In the genomic region with DNA sequence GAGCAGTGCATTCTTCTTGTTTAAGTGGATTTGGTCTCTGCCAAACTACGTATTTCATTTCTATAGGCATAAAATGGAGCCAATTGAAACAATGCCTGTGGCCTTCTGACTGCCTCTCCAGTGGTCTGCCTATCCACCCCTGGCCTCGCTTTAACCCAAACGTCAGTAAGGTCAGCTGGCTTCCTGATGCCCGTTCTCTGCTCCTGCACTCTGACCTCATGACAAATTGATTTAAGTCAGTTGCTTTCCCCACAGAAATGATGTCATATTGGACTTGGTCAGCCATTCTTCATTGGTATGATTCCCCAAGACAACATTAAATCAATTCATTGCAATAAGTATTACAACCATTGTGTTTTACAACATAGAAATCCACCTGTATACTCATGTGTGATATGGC, we compare ENCODE assay signal across 28 mouse cellular contexts.
DNase-seq lines count a peak whose midpoint lies in the region; ATAC-seq and TF ChIP-seq lines count a peak whose summit lies in the region.
"Had no signal": no experiment of that assay in that cellular context is flagged by ENCODE, and none has a peak within 500 bp of the region (broad histone marks: within the 10 kb centered on the region; RNA-seq: fewer than 3 reads in every experiment).

No protein-coding gene starts in this region.

- no peak for TF ChIP-seq POLR2A in kidney, adult 2 months (IDR thresholded peaks at IDR 0.05; ENCODE audit: low read depth, low read length)

- no peak overlapping the region for H3K4me2 ChIP-seq in midbrain, embryonic 16.5 days (ENCODE audit: low read length)
- H3K4me2 ChIP-seq: hindbrain, embryonic 15.5 days; intestine, embryonic 15.5 days; midbrain, embryonic 12.5 days; neural tube, embryonic 12.5 days had no signal

- H3K9me3 ChIP-seq in midbrain, embryonic 10.5 days (replicated peaks): no peaks in the 10 kb centered on the region
- no peaks in the 10 kb centered on the region for H3K9me3 ChIP-seq in midbrain, embryonic 16.5 days (replicated peaks; ENCODE audit: control insufficient read depth, low read length, poor library complexity, severe bottlenecking)
- H3K9me3 ChIP-seq: forebrain, embryonic 10.5 days; G1E; hindbrain, embryonic 15.5 days; intestine, embryonic 15.5 days; limb, embryonic 10.5 days; midbrain, embryonic 12.5 days; neural tube, embryonic 12.5 days had no signal

- no peaks in the 10 kb centered on the region for H3K4me1 ChIP-seq in kidney, adult 2 months (ENCODE audit: control insufficient read depth, insufficient read depth, low read length)
- peaks cover 29% of the 10 kb centered on the region for H3K4me1 ChIP-seq in midbrain, embryonic 10.5 days
- H3K4me1 ChIP-seq in midbrain, embryonic 16.5 days (ENCODE audit: control insufficient read depth, insufficient read depth, low read length): 0 out of 2 replicates have a peak, but pooled peaks cover 9% of the 10 kb centered on the region
- H3K4me1 ChIP-seq: intestine, embryonic 15.5 days had no signal

- WGBS in kidney, adult 2 months: 55% methylated on average over 4 of the region's 4 CpGs
- WGBS in midbrain, embryonic 10.5 days: 50% methylated on average over 4 of the region's 4 CpGs
- 48% methylated on average over 4 of the region's 4 CpGs for WGBS in midbrain, embryonic 16.5 days

- no peak overlapping the region for H3K9ac ChIP-seq in midbrain, embryonic 16.5 days (ENCODE audit: low read depth, low read length)
- H3K9ac ChIP-seq: hindbrain, embryonic 15.5 days; intestine, embryonic 15.5 days; liver, postnatal 0 days; midbrain, embryonic 12.5 days; neural tube, embryonic 12.5 days had no signal

- ATAC-seq in midbrain, embryonic 16.5 days: no peak
- ATAC-seq: forebrain, embryonic 16.5 days; intestine, embryonic 15.5 days; liver, postnatal 0 days; lung, postnatal 0 days; Patski had no signal

- no peak overlapping the region for H3K27ac ChIP-seq in kidney, adult 2 months (ENCODE audit: insufficient read depth, low read depth, low read length)
- no peak overlapping the region for H3K27ac ChIP-seq in midbrain, embryonic 10.5 days (replicated peaks)
- no peak overlapping the region for H3K27ac ChIP-seq in midbrain, embryonic 16.5 days (ENCODE audit: low read length)
- H3K27ac ChIP-seq: forebrain, embryonic 10.5 days; heart, adult 2 months; hindbrain, embryonic 15.5 days; intestine, embryonic 15.5 days; limb, embryonic 10.5 days; macrophage; midbrain, embryonic 12.5 days; neural tube, embryonic 12.5 days had no signal

- H3K27me3 ChIP-seq in kidney, adult 2 months (replicated peaks; ENCODE audit: control insufficient read depth, insufficient read depth, low read length): no peaks in the 10 kb centered on the region
- H3K27me3 ChIP-seq in midbrain, embryonic 10.5 days (ENCODE audit: low read depth, poor library complexity, severe bottlenecking): no peaks in the 10 kb centered on the region
- no peaks in the 10 kb centered on the region for H3K27me3 ChIP-seq in midbrain, embryonic 16.5 days (ENCODE audit: control insufficient read depth, insufficient read depth, low read depth, low read length)
- H3K27me3 ChIP-seq: CH12.LX; hindbrain, embryonic 15.5 days; intestine, embryonic 15.5 days; midbrain, embryonic 12.5 days; neural tube, embryonic 12.5 days; Patski had no signal

- DNase-seq in kidney, adult 2 months: peak; percentile 17
- no peak for DNase-seq in kidney, adult 11 months
- DNase-seq in midbrain, embryonic 10.5 days (ENCODE audit: low spot score): peak; percentile 21
- DNase-seq in embryo, embryonic 9.5 days (ENCODE audit: extremely low spot score): peak; percentile 42
- peak; percentile 66 for DNase-seq in mesoderm, embryonic 11.5 days (ENCODE audit: low read depth, low spot score)
- DNase-seq in right cerebral cortex, adult 18-20 months: no peak
- DNase-seq: B cell, adult 2 months; cerebellum, adult 18-20 months; cerebellum, postnatal 14 days; gastrocnemius, postnatal 14 days; heart, adult 2 months; liver; liver, postnatal 0 days; right cerebral cortex, postnatal 4 days; thymus, postnatal 25 days had no signal

- no peaks in the 10 kb centered on the region for H3K36me3 ChIP-seq in kidney, adult 2 months (ENCODE audit: control insufficient read depth, insufficient read depth, low read length)
- H3K36me3 ChIP-seq in midbrain, embryonic 10.5 days: no peaks in the 10 kb centered on the region
- H3K36me3 ChIP-seq in midbrain, embryonic 16.5 days (ENCODE audit: control insufficient read depth, insufficient read depth, low read length): no peaks in the 10 kb centered on the region
- H3K36me3 ChIP-seq: forebrain, embryonic 10.5 days; G1E; hindbrain, embryonic 15.5 days; intestine, embryonic 15.5 days; limb, embryonic 10.5 days; midbrain, embryonic 12.5 days; neural tube, embryonic 12.5 days had no signal

- TF ChIP-seq CTCF in kidney, adult 2 months (conservative IDR thresholded peaks at IDR 0.05; ENCODE audit: insufficient read depth, insufficient read length, low read depth, low read length): no peak

- no peak overlapping the region for H3K4me3 ChIP-seq in kidney, adult 2 months (ENCODE audit: insufficient read depth, low read depth, low read length)
- no peak overlapping the region for H3K4me3 ChIP-seq in midbrain, embryonic 10.5 days
- no peak overlapping the region for H3K4me3 ChIP-seq in midbrain, embryonic 16.5 days (ENCODE audit: low read depth, low read length)
- H3K4me3 ChIP-seq: forebrain, embryonic 10.5 days; heart, adult 2 months; hindbrain, embryonic 15.5 days; intestine, embryonic 15.5 days; limb, embryonic 10.5 days; midbrain, embryonic 12.5 days; neural tube, embryonic 12.5 days had no signal

Comparison
In these comparisons a context has a peak if more than half of its experiments do, and no peak if none do; other contexts are left out.
1. DNase-seq: peak in kidney, adult 2 months (single experiment), midbrain, embryonic 10.5 days (single experiment), embryo, embryonic 9.5 days (single experiment) and mesoderm, embryonic 11.5 days (single experiment); none in kidney, adult 11 months (single experiment) and right cerebral cortex, adult 18-20 months (single experiment).